Mouse (Mus musculus): ENCODE data around the gene Zfp706.

DNA sequence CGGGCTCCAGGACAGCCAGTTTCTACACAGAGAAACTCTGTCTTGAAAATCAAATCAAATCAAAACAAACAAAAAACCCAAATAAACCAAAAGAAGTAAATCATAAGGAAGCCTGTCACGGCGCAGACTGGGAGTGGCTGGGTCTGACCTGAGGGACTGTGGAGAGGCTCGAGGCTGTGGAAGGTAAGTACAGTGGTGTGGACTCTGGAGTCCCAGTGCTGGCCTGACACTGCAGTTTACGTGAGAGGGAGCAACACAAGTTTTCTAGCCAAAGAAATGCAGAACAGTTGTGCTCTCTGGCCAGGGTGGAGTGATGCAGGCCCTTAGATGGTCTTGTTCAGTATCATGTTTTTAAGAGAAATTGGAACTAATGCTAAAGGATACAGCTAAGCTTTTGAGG is 31.9 kb downstream of the Zfp706 start:
- TF ChIP-seq UBTF (IDR thresholded peaks at IDR 0.05; ENCODE audit: borderline replicate concordance, insufficient read depth, low read depth, low read length) (no peak), POLR2A (IDR thresholded peaks at IDR 0.05; ENCODE audit: control insufficient read depth in 1 of 2, insufficient read depth in 1 of 2, low read depth in 1 of 2, low read length in 2 of 2, poor library complexity in 1 of 2) (no peak), CTCF (IDR thresholded peaks at IDR 0.05 in 2 of 3, conservative IDR thresholded peaks at IDR 0.05 in 1 of 3; ENCODE audit: control insufficient read depth in 1 of 3, insufficient read depth in 1 of 3, low read depth in 2 of 3, low read length in 3 of 3, poor library complexity in 1 of 3, severe bottlenecking in 1 of 3) (no peak), GATA1 (IDR thresholded peaks at IDR 0.05; ENCODE audit: low read depth, low read length) (no peak), SIN3A (IDR thresholded peaks at IDR 0.05; ENCODE audit: low read length) (no peak), CHD2 (IDR thresholded peaks at IDR 0.05; ENCODE audit: low read length) (no peak), ZNF384 (IDR thresholded peaks at IDR 0.05; ENCODE audit: low read depth, low read length) (no peak), BHLHE40 (IDR thresholded peaks at IDR 0.05; ENCODE audit: borderline replicate concordance, low read depth, low read length) (no peak)

Data from MEL (cell line).